7 mouse cellular contexts compared by ENCODE assay signal in genomic region chr16:16357908-16358307, GRCm38 (mm10). TPM values are rescaled to one million over a fixed set of nuclear protein-coding genes. Genes with fewer than 3 reads are reported as not detected.
A peak's percentile ranks its signal among the peaks of the same experiment; 100 is the strongest.
DNase-seq lines count a peak whose midpoint lies in the region; ATAC-seq lines count a peak whose summit lies in the region.

No protein-coding gene starts in this region.

- H3K4me2 ChIP-seq in hindbrain, embryonic 15.5 days = peak overlapping the region; percentile 67

- DNase-seq in 3T3-L1 (ENCODE audit: low read depth, low spot score) = peak; percentile 52
- DNase-seq in B cell, adult 2 months = peak; percentile 5 to 8
- DNase-seq in embryo, embryonic 11 days = peak; percentile 26
- peak; percentile 5 for DNase-seq in lung, postnatal 36 days
- peak; percentile 6 for DNase-seq in yolk sac, embryonic 10.5 days (ENCODE audit: low spot score)
- no peak for DNase-seq in gastrocnemius, postnatal 4 days (ENCODE audit: low spot score in 2 of 2)

- no peak overlapping the region for H3K27ac ChIP-seq in hindbrain, embryonic 15.5 days (replicated peaks)

- H3K27me3 ChIP-seq in hindbrain, embryonic 15.5 days = no peaks in the 10 kb centered on the region

- no peak for ATAC-seq in hindbrain, embryonic 15.5 days (ENCODE audit: low FRiP score, low read depth)

- WGBS in hindbrain, embryonic 15.5 days = 10% methylated on average over 6 of the region's 6 CpGs

- H3K36me3 ChIP-seq in hindbrain, embryonic 15.5 days = no peaks in the 10 kb centered on the region

- H3K4me3 ChIP-seq in hindbrain, embryonic 15.5 days = peak overlapping the region; percentile 67

- H3K9me3 ChIP-seq in hindbrain, embryonic 15.5 days = no peaks in the 10 kb centered on the region

- H3K9ac ChIP-seq in hindbrain, embryonic 15.5 days = peak overlapping the region; percentile 78

- H3K4me1 ChIP-seq in hindbrain, embryonic 15.5 days (replicated peaks) = peaks cover 19% of the 10 kb centered on the region

RNA-seq across cellular contexts. Expression of gene Dnm1l, which starts 0.9 kb away (rescaled TPM):
- 104 and 106 TPM in 2 replicates for polyA plus RNA-seq in hindbrain, embryonic 15.5 days (2015; fragmentation: Nextera tagmentation; extraction: Ambion mirVana)
- total RNA-seq in gastrocnemius, postnatal 4 days (2021) = 10 to 100 TPM; 77.2 to 90.8 TPM

RNA-seq across cellular contexts. Expression of gene Yars2, which starts 55.1 kb away (rescaled TPM):
- 32.4 and 32.5 TPM in 2 replicates for polyA plus RNA-seq in hindbrain, embryonic 15.5 days (2015; fragmentation: Nextera tagmentation; extraction: Ambion mirVana)
- 10 to 100 TPM; 17.1 to 19.5 TPM for total RNA-seq in gastrocnemius, postnatal 4 days (2021)

Comparison
In these comparisons a context has a peak if more than half of its experiments do, and no peak if none do; other contexts are left out.
1. DNase-seq: peak in 3T3-L1 (single experiment), B cell, adult 2 months (2 of 2), embryo, embryonic 11 days (single experiment), lung, postnatal 36 days (single experiment) and yolk sac, embryonic 10.5 days (single experiment); none in gastrocnemius, postnatal 4 days (0 of 2).